In the genomic region with DNA sequence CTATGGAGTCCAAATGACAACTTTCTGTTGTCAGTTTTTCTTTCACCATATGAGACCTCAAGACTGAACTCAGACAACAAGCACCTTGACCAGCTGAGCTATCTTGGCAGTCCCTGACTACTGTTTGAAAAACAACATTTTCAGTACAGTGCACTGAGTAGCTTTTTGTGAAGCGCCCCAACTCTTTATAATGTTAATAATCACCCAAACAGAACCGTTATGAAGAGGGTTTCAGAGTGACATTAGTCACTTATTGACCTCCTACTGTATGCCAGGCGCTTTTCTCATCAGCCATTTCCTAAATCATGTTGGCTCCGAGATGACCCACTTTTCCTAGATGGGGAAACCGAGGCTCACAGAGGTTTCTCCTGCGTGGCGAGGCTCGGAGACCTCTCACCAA, we compare ENCODE assay signal across 8 mouse cellular contexts. TPM values are rescaled to one million over a fixed set of nuclear protein-coding genes. Genes with fewer than 3 reads are reported as not detected.
DNase-seq lines count a peak whose midpoint lies in the region; ATAC-seq and TF ChIP-seq lines count a peak whose summit lies in the region.

No protein-coding gene starts in this region.

- TF ChIP-seq RAD21 in CH12.LX (IDR thresholded peaks at IDR 0.05; ENCODE audit: low read depth, low read length), result no peak

- peaks cover 9% of the 10 kb centered on the region; the same call in 1 of the 2 replicates for H3K4me1 ChIP-seq in heart, embryonic 10.5 days
- peaks cover 0 to 8% of the 10 kb centered on the region in 2 experiments; a peak in 1 of 4 replicates for H3K4me1 ChIP-seq in CH12.LX (ENCODE audit: control insufficient read depth in 1 of 2, insufficient read depth in 2 of 2)
- peaks cover 3% of the 10 kb centered on the region for H3K4me1 ChIP-seq in forebrain, embryonic 14.5 days (ENCODE audit: control insufficient read depth, insufficient read depth, low read length)
- peaks cover 49% of the 10 kb centered on the region for H3K4me1 ChIP-seq in liver, embryonic 15.5 days (replicated peaks)

- DNase-seq in heart, embryonic 10.5 days (ENCODE audit: low spot score), result no peak
- DNase-seq in heart, postnatal 25 days (ENCODE audit: low spot score), result no peak
- peak; percentile 8 for DNase-seq in CH12.LX (ENCODE audit: extremely low read depth)
- peak; percentile 2 for DNase-seq in forebrain, embryonic 14.5 days (ENCODE audit: low spot score)
- DNase-seq in layer of hippocampus, postnatal 10 days (ENCODE audit: low spot score in 2 of 2), result no peak
- no peak for DNase-seq in urinary bladder, postnatal 4 days (ENCODE audit: low spot score in 2 of 2)
- DNase-seq in frontal cortex, postnatal 36 days (ENCODE audit: low spot score in 2 of 2), result no peak

- H3K27me3 ChIP-seq in heart, embryonic 10.5 days (ENCODE audit: insufficient read depth, poor library complexity, severe bottlenecking), result no peaks in the 10 kb centered on the region
- no peaks in the 10 kb centered on the region for H3K27me3 ChIP-seq in CH12.LX (replicated peaks)
- no peaks in the 10 kb centered on the region for H3K27me3 ChIP-seq in forebrain, embryonic 14.5 days (replicated peaks; ENCODE audit: control insufficient read depth, insufficient read depth, low read length)
- H3K27me3 ChIP-seq in liver, embryonic 15.5 days, result no peaks in the 10 kb centered on the region

- WGBS in heart, embryonic 10.5 days, result 9% methylated on average over 8 of the region's 8 CpGs
- 7% methylated on average over 8 of the region's 8 CpGs for WGBS in forebrain, embryonic 14.5 days
- WGBS in liver, embryonic 15.5 days (ENCODE audit: insufficient replicate concordance), result 5% methylated on average over 8 of the region's 8 CpGs

- peak overlapping the region; percentile 92 for H3K4me3 ChIP-seq in heart, embryonic 10.5 days
- H3K4me3 ChIP-seq in CH12.LX (replicated peaks in 1 of 3; ENCODE audit: low read depth in 2 of 3, low read length in 2 of 3, poor library complexity in 1 of 3), result peak overlapping the region; percentile 81 to 91 (median 81)
- H3K4me3 ChIP-seq in forebrain, embryonic 14.5 days (ENCODE audit: low read depth, low read length), result peak overlapping the region; percentile 76
- H3K4me3 ChIP-seq in liver, embryonic 15.5 days (replicated peaks), result peak overlapping the region; percentile 94

- H3K27ac ChIP-seq in heart, embryonic 10.5 days, result peak overlapping the region; percentile 89
- no peak overlapping the region for H3K27ac ChIP-seq in CH12.LX (ENCODE audit: insufficient read depth, low read depth)
- 0 out of 2 replicates have a peak overlapping the region, but pooled peaks have one; percentile 7 for H3K27ac ChIP-seq in forebrain, embryonic 14.5 days (ENCODE audit: low read depth, low read length)
- H3K27ac ChIP-seq in liver, embryonic 15.5 days (replicated peaks), result peak overlapping the region; percentile 94

- no peaks in the 10 kb centered on the region for H3K79me2 ChIP-seq in CH12.LX (replicated peaks; ENCODE audit: control insufficient read depth, extremely low read depth, insufficient read depth, poor library complexity, severe bottlenecking)

- in situ Hi-C loops in CH12.LX (cut with MboI; ENCODE audit: low pct_ligation_motif_present, low pct_unique_long_range_greater_than_20kb, low sequenced_read_pairs), result no loop called here

- TF ChIP-seq POLR2A in CH12.LX (IDR thresholded peaks at IDR 0.05; ENCODE audit: low read depth, low read length), result no peak

- TF ChIP-seq EP300 in CH12.LX (IDR thresholded peaks at IDR 0.05; ENCODE audit: low read length), result no peak

- no peaks in the 10 kb centered on the region for H3K36me3 ChIP-seq in heart, embryonic 10.5 days
- peaks cover 0 to 2% of the 10 kb centered on the region in 2 experiments for H3K36me3 ChIP-seq in CH12.LX (replicated peaks in 1 of 2; ENCODE audit: control insufficient read depth in 1 of 2, insufficient read depth in 1 of 2, low read length in 1 of 2)
- 0 out of 2 replicates have a peak, but pooled peaks cover 2% of the 10 kb centered on the region for H3K36me3 ChIP-seq in forebrain, embryonic 14.5 days (ENCODE audit: control insufficient read depth, insufficient read depth, low read length)
- peaks cover 25% of the 10 kb centered on the region for H3K36me3 ChIP-seq in liver, embryonic 15.5 days (replicated peaks)

- intact Hi-C loops in heart, postnatal 25 days (cut with DNase I), result loop anchor here (2.0 kb wide), 1 partner anchor 33 kb away; no protein-coding TSS in a partner anchor

- H3K9ac ChIP-seq in CH12.LX (ENCODE audit: insufficient read depth, low read depth), result peak overlapping the region; percentile 91
- H3K9ac ChIP-seq in forebrain, embryonic 14.5 days (ENCODE audit: low read length), result peak overlapping the region; percentile 83
- peak overlapping the region; percentile 94 for H3K9ac ChIP-seq in liver, embryonic 15.5 days

- no peaks in the 10 kb centered on the region for H3K9me3 ChIP-seq in heart, embryonic 10.5 days
- H3K9me3 ChIP-seq in CH12.LX (replicated peaks; ENCODE audit: low read length), result no peaks in the 10 kb centered on the region
- H3K9me3 ChIP-seq in forebrain, embryonic 14.5 days (replicated peaks; ENCODE audit: control insufficient read depth, low read length), result no peaks in the 10 kb centered on the region
- no peaks in the 10 kb centered on the region for H3K9me3 ChIP-seq in liver, embryonic 15.5 days (replicated peaks)

- TF ChIP-seq CTCF in CH12.LX (conservative IDR thresholded peaks at IDR 0.05 in 1 of 2, IDR thresholded peaks at IDR 0.05 in 1 of 2; ENCODE audit: low read depth in 2 of 2, low read length in 2 of 2), result no peak

- H3K4me2 ChIP-seq in CH12.LX (ENCODE audit: insufficient read depth, low read depth, poor library complexity, severe bottlenecking), result peak overlapping the region; percentile 73
- H3K4me2 ChIP-seq in forebrain, embryonic 14.5 days (ENCODE audit: low read length), result peak overlapping the region; percentile 75
- H3K4me2 ChIP-seq in liver, embryonic 15.5 days, result peak overlapping the region; percentile 73

- no peak for ATAC-seq in forebrain, embryonic 14.5 days
- no peak for ATAC-seq in liver, embryonic 15.5 days (ENCODE audit: insufficient read depth)

- dilution Hi-C loops in CH12.LX (cut with MboI; ENCODE audit: extremely low pct_ligation_motif_present, extremely low pct_unique_long_range_greater_than_20kb, low sequenced_read_pairs), result no loop called here

TF ChIP-seq in CH12.LX, 34 proteins besides CTCF, POLR2A, EP300 and RAD21:
- no peak for TF ChIP-seq CHD2 (IDR thresholded peaks at IDR 0.05; ENCODE audit: low read length)
- no peak for TF ChIP-seq POLR2AphosphoS2 (IDR thresholded peaks at IDR 0.05; ENCODE audit: low read depth, low read length)
- no peak for TF ChIP-seq ELF1 (IDR thresholded peaks at IDR 0.05; ENCODE audit: low read depth, low read length)
- no peak; the same call in 1 of the 2 replicates for TF ChIP-seq SIN3A (IDR thresholded peaks at IDR 0.05; ENCODE audit: low read length)
- TF ChIP-seq MAFK (IDR thresholded peaks at IDR 0.05; ENCODE audit: insufficient replicate concordance, low read length), result no peak
- no peak for TF ChIP-seq ETS1 (conservative IDR thresholded peaks at IDR 0.05; ENCODE audit: low read depth, low read length)
- no peak for TF ChIP-seq TCF12 (IDR thresholded peaks at IDR 0.05; ENCODE audit: low read depth, low read length)
- TF ChIP-seq NRF1 (IDR thresholded peaks at IDR 0.05; ENCODE audit: low read depth, low read length), result no peak
- TF ChIP-seq MYC (IDR thresholded peaks at IDR 0.05; ENCODE audit: low read depth, low read length), result no peak
- no peak for TF ChIP-seq USF1 (IDR thresholded peaks at IDR 0.05; ENCODE audit: low read depth, low read length)

RNA-seq across cellular contexts. Expression of a gene that starts 0.5 kb away (rescaled TPM):
- 65.8 and 73.1 TPM in 2 replicates for polyA plus RNA-seq in heart, embryonic 10.5 days (2016; fragmentation: Nextera tagmentation; extraction: Ambion mirVana)
- total RNA-seq in heart, postnatal 25 days (2021), result 100 to 1,000 TPM; 143 to 160 TPM
- total RNA-seq in CH12.LX (2012; rRNA removed) (8.9 and 9.2 TPM in 2 replicates), CH12.LX (2014; rRNA removed) (9.3 and 9.7 TPM in 2 replicates)
- polyA plus RNA-seq in CH12.LX (2012; ENCODE audit: insufficient read length, low read depth), result 10.2 and 12.2 TPM in 2 replicates
- polyA plus RNA-seq in forebrain, embryonic 14.5 days (2014; fragmentation: Nextera tagmentation; extraction: Ambion mirVana), result 63.9 TPM in 2 replicates
- polyA plus RNA-seq in liver, embryonic 15.5 days (2015; fragmentation: Nextera tagmentation; extraction: Ambion mirVana), result 274 and 311 TPM in 2 replicates
- total RNA-seq in layer of hippocampus, postnatal 10 days (2021), result 10 to 100 TPM; 74.1 to 76.0 TPM

RNA-seq across cellular contexts. Expression of a gene that starts 31.3 kb away (rescaled TPM):
- 281 and 336 TPM in 2 replicates for polyA plus RNA-seq in heart, embryonic 10.5 days (2016; fragmentation: Nextera tagmentation; extraction: Ambion mirVana)
- total RNA-seq in heart, postnatal 25 days (2021), result 100 to 1,000 TPM in 1 of 2 experiments, 10 to 100 TPM in 1; 89.2 to 106 TPM
- 174 and 217 TPM in 2 replicates for total RNA-seq in CH12.LX (2012; rRNA removed)
- 207 and 227 TPM in 2 replicates for total RNA-seq in CH12.LX (2014; rRNA removed)
- polyA plus RNA-seq in CH12.LX (2012; ENCODE audit: insufficient read length, low read depth), result 756 and 975 TPM in 2 replicates
- 242 and 246 TPM in 2 replicates for polyA plus RNA-seq in forebrain, embryonic 14.5 days (2014; fragmentation: Nextera tagmentation; extraction: Ambion mirVana)
- polyA plus RNA-seq in liver, embryonic 15.5 days (2015; fragmentation: Nextera tagmentation; extraction: Ambion mirVana), result 117 and 122 TPM in 2 replicates
- 100 to 1,000 TPM; 138 to 167 TPM for total RNA-seq in layer of hippocampus, postnatal 10 days (2021)

RNA-seq across cellular contexts. Expression of a gene that starts 42.3 kb away (rescaled TPM):
- 316 and 329 TPM in 2 replicates for polyA plus RNA-seq in heart, embryonic 10.5 days (2016; fragmentation: Nextera tagmentation; extraction: Ambion mirVana)
- total RNA-seq in heart, postnatal 25 days (2021), result 100 to 1,000 TPM; 239 to 261 TPM
- total RNA-seq in CH12.LX (2012; rRNA removed), result 31.8 and 32.7 TPM in 2 replicates
- total RNA-seq in CH12.LX (2014; rRNA removed), result 17.4 and 18.7 TPM in 2 replicates
- 49.0 and 57.9 TPM in 2 replicates for polyA plus RNA-seq in CH12.LX (2012; ENCODE audit: insufficient read length, low read depth)
- polyA plus RNA-seq in forebrain, embryonic 14.5 days (2014; fragmentation: Nextera tagmentation; extraction: Ambion mirVana), result 340 and 341 TPM in 2 replicates
- polyA plus RNA-seq in liver, embryonic 15.5 days (2015; fragmentation: Nextera tagmentation; extraction: Ambion mirVana), result 111 and 116 TPM in 2 replicates
- total RNA-seq in layer of hippocampus, postnatal 10 days (2021), result 100 to 1,000 TPM; 252 to 307 TPM

Comparison
In these comparisons a context has a peak if more than half of its experiments do, and no peak if none do; other contexts are left out.
1. DNase-seq: peak in CH12.LX (single experiment) and forebrain, embryonic 14.5 days (single experiment); none in heart, embryonic 10.5 days (single experiment), heart, postnatal 25 days (single experiment), layer of hippocampus, postnatal 10 days (0 of 2), urinary bladder, postnatal 4 days (0 of 2) and frontal cortex, postnatal 36 days (0 of 2).
2. Peak in every context shown above with its lines, with median percentiles within 50 percentile points of each other: H3K4me3 ChIP-seq, H3K4me2 ChIP-seq and H3K9ac ChIP-seq.